Mouse (Mus musculus): Measurements from ENCODE around the gene Ghrh.

Ghrh gene

DNA sequence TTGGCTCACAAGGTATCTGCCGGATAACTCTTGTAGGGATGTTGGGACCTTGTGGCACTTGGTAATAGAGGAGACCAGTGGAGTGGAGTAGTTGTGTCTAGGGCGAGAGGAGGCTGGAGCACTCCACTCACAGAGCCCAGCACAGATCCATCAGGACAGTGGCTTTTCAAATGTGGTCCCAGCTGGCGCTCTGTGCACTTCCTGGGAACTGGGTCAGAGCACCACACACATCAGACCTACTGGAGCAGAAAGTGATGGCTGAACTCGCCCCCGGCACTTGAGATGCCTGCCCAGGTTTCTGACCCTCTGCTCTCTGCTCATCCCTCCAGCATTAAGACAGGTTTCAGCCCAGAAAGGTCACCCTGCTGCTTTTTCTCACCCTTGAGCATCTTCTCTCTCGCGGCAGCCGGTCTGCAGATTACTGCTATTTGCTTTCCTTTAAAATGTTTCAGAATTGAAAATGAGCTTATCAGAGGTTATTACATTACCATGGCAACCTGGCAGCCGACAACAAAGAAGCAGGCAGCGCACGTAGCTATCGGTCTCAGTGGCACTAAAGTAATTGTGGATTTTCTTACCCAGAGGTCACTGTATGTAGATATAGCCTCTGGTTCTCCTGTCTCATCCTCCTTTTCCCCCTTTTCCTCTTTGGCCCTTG is 1.9 kb upstream of the Ghrh start:
- no peak for DNase-seq (ENCODE audit: low read depth, low spot score)

DNA sequence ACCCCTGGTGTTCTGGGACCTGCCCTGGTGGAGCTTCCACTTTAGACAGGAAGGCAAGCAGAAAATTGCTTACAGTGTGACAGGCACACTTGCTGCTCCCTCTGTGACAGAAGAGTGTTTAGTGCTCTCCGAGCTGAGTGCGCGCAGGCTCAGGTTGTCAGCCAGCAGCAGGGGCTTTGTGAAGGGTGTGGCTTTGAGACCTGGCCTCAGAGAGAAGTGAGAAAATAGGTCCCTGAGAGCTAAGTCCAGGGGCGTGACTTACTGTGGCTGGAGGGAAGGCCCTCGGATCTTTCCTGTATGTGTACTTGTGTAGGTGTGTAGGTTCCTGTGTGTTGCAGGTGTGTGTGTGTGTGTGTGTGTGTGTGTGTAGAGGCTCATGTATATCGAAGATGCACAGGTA is 4.0 kb downstream of the Ghrh start:
- DNase-seq (ENCODE audit: low read depth, low spot score) = peak; percentile 67

DNA sequence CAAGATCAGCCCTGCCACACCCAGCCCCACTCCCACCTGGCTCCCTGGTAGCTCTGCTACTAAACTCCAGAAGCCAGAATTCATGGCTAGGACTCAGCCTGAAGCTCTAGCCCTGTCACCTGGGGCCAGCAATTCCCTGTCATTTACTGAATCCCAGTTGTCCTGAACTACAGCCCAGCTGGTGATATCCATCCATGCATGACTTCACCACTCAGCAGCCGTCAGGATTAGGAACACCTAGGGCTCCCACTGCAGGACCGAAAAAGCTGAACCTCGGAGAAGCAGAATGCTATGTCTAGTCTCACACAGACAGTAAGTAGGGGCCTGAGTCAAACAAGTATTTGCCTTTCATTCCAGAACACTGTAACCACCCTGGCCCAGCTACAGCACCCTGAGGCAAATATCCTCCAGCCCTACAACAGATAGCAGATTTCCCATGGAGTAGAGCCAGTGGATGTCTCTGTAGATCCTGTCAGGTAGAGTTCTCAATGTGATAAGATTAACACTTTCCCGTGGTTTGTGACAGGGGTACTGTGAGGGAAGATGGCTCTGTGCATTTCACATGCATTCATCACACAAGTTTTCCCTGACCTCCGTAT is 4.9 kb downstream of the Ghrh start:
- no peak for DNase-seq (ENCODE audit: low read depth, low spot score)

DNA sequence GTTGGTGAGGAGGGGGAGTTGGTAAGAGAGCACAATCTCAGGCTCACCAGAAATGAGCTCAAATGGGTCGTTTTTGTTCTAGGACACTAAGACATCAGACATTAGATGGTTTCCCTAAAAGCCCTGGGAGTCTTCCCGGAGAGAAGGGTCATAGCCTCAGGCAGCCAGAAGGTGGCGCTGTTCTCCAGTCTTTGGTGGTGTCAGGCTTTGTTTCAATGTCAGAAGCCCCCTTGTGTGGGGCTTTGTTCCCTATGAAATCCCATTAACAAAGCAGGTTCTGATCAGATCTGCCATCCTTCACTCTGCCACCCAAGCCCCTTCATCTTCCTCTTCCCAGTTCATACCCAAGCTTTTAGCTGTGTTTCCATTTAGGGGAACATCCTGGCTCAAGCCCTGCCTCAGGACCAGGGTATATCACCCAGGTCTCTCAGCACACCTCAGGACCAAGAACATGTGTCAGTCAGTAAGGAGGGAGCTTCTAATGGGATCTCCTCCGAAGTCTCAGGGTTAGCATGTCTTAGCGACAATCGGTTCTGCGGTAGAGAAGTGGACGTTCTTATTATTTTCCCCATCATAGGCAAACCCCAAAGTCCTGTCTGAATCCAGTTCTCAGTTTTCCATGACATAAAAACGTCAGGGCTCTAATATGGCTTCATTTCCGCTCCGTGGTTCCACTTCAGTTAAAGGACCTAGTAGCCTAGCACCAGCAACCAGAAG is 5.6 kb downstream of the Ghrh start:
- DNase-seq (ENCODE audit: low read depth, low spot score) = peak; percentile 81

- DNase-seq (ENCODE audit: low read depth, low spot score) = no peak
Observed at GRCm38 (mm10) chr2:157340221-157340741, 7.0 kb downstream of the Ghrh start.

DNA sequence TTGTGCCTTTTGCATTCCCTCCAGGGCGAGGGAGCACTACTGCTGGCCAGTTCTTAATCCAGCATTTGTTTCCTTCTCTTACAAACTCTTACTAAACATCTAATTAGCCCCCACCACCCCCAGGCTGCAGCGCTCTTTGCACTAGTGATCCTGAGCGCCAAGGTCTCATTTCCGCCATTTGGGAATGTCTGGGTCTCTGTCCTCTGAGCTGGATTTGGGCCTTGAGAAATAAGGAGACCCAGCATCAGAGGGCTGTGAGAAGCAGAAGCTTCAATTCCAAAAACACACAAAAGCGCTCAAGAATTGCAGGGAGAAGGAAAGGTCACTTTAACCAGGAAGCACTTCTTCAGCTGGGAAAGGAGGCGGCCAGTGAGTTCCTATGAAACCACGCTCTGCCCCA is 7.8 kb downstream of the Ghrh start:
- no peak for DNase-seq (ENCODE audit: low read depth, low spot score)

- DNase-seq (ENCODE audit: low read depth, low spot score) = peak; percentile 90
Observed at GRCm38 (mm10) chr2:157338663-157339062, 8.6 kb downstream of the Ghrh start.

GRCm38 (mm10) chr2:157332059-157332458 is 15.2 kb downstream of the Ghrh start:
- DNase-seq (ENCODE audit: low read depth, low spot score) = peak; percentile 34

DNA sequence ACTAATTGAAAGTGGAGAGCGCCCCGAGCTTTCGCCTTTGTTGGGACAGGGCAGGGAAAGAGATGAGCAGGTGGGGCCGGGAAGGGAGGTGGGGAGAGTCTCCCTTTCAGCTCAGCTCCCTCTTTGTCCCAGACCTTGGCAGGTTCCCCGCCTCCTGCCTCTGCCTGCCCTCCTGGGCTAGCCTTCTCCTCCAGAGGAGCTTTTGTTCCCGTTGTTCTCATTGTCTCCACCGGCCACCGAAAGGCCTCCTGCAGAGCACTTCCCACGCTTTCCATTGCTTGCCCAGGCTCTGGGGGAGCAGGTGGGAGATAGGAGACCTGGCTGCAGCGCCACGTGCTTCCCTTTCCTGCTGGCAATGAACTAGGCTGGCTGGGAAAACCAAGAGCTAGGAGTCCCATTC is 18.7 kb downstream of the Ghrh start:
- peak; percentile 90 for DNase-seq (ENCODE audit: low read depth, low spot score)

DNA sequence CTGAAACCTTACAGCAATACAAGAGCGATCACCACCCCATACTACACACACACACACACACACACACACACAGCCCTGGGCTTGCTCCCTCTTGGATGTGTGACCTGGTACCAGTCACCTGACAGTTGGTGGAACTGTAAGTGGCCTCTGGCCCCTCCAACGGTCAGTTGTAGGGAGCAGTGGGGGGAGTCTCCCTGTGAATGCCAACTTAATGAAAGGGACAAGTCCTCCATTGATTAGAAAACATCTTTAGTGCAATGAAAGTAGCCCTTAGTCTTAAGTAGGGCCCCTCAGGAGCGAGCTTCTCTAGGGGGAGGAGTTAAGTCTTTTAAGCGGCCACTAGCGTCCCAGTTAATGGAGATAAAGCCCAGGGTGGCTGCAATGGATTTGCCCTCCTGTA is 19.2 kb downstream of the Ghrh start:
- no peak for DNase-seq (ENCODE audit: low read depth, low spot score)

DNA sequence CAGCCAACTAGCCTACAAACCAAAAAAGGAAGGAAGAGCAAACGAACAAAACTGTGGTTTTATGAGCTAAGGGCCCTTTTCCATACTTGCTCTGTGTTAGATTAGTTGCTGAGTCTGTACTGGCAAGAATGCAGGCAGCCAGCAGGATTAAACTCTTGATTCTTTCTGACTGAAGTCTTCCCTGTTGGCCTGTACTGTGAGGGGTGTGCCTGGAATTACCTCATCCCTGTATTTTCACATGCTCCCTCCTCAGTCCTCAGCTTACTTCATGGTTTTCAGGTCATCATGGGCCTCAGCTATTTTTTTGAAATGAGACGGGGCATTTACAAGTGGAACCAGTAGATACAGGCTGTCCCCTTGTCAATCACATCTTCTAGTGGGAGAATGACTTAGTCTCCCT is 22.1 kb downstream of the Ghrh start:
- DNase-seq (ENCODE audit: low read depth, low spot score) = no peak

DNA sequence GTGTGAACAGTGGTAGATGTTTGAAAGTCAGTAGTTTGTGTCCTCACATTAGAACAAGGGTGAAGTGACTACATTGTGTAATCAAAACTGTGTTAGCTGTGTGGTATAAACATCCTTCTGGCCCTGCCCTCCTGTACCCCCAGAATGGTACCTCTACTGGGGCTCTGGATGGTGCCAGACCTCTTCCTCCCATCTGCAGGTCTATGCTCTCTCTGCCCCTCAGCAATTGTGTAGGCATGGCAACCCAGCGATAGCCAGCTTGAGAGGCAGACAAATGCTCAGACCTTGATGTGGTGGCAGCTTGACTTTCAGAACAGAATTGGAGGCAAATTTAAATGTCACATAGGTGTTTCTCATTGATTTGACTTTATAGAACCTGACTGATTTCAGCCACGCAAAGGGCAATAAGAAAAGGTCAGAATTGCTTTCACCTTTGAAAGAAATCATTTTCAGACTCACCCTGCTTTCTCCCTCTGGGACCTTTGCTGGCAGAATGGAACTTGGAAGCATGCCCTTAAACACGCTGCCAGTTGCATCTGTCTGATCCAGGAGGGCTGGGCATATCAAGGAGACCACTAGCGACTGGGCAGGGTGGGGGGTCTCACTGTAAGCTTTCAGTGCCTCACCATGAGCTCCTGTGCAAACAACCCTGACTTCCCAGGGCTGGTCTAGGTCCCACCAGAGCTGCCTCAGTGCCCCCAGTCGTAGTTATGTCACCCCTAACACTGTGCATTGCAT is 25.1 kb downstream of the Ghrh start:
- DNase-seq (ENCODE audit: low read depth, low spot score) = no peak

GRCm38 (mm10) chr2:157320886-157321285 is 26.4 kb downstream of the Ghrh start:
- peak; percentile 41 for DNase-seq (ENCODE audit: low read depth, low spot score)

- DNase-seq (ENCODE audit: low read depth, low spot score) = no peak
Observed at GRCm38 (mm10) chr2:157320135-157320534, 27.2 kb downstream of the Ghrh start.

GRCm38 (mm10) chr2:157317220-157317619 is 30.1 kb downstream of the Ghrh start:
- no peak for DNase-seq (ENCODE audit: low read depth, low spot score)

- DNase-seq (ENCODE audit: low read depth, low spot score) = no peak
Observed at GRCm38 (mm10) chr2:157316358-157316933, 30.9 kb downstream of the Ghrh start.

DNA sequence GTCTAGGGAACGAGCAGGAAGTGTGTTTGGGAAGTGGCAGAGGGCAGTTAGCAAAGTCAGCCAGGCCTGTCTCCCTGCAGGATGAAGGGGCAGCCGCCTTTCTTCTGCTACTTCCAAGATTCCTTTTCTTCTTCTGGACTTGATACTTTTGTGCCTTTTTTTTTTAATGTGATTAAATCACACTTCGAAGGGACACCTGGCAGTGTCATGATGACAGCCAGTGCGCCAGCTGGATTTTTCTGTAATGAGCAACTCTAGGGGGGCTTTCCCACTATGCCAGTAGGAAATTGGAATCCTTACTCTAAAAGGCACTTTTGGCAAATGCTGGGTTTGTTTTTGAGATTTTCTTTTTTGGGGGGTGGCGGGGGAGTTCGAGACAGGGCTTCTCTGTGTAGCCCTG is 31.8 kb downstream of the Ghrh start:
- DNase-seq (ENCODE audit: low read depth, low spot score) = no peak

- no peak for DNase-seq (ENCODE audit: low read depth, low spot score)
Observed at GRCm38 (mm10) chr2:157314310-157314709, 33.0 kb downstream of the Ghrh start.

DNA sequence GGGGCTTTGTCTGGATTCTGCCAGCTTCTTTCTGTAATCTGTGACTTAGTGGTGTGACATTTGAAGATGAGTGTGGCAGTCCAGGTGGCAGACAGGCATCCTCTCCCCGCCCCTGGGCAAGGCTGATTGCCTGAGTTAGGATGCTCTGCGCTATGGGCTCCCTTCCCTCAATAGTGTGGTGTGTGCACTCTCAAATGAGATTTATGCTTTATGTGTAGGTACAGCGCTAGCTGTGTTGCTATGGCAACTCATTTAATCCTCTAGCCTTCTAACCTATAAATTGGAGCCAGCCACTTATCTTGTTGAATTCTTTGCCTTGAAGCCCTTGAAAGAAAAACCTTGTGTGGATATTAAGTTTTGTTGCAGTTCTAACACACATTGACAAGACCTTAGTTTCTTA is 33.6 kb downstream of the Ghrh start:
- no peak for DNase-seq (ENCODE audit: low read depth, low spot score)

DNA sequence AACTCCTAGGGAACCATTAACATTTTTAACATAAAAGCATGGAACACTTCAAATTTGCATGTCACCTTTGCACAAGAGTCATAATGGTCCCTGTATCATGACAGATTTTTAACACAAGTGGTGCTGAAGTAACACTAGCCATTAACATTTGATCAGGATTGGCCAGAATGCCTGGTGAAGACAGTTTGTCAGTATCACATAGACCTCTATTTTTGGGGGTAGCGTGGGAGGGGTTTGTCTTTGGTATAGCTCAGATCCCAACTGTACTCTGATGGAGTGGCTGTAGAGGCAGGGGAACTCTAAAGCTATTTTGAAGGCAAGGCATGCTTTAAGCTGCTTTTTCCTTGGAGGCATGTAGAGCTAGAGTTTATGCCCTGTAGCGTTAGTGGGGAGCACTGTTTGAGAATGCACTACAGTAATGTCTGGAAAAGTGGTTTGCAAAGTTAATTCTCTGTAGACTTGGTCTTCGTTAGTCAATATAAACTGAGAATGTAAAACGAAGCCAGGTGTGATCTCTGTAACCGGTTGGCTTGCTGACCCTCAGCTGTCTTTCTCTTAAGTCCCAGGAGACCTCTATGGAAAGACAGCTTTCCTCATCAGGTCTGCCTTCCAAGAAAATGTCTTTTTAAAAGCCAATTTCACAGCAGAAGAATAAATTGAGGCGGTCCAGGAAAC is 36.2 kb downstream of the Ghrh start:
- no peak for DNase-seq (ENCODE audit: low read depth, low spot score)

DNA sequence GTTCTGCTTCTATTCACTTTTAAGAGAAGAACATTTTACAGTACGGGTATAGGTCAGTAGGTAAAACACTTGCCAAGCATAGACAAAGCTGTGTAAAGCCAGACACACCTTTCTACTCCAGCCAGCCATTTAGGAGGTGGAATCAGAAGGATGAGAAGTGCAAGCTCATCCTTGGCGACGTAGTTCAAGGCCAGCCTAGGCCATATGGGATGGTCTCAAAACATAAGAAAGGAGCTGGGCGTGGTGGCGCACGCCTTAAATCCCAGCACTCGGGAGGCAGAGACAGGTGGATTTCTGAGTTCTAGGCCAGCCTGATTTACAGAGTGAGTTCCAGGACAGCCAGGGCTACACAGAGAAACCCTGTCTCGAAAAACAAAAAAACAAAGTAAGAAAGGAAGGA is 37.7 kb downstream of the Ghrh start:
- DNase-seq (ENCODE audit: low read depth, low spot score) = peak; percentile 56
